Mouse (Mus musculus) left cerebral cortex, postnatal 4 days (tissue): ENCODE data around the gene Sh3gl2. TPM values are rescaled to one million over a fixed set of nuclear protein-coding genes. Genes with fewer than 3 reads are reported as not detected.

ENCODE experiments used
- DNase-seq: peaks from one replicate; pipeline ENCODE4 v3.0.0-alpha.2; 2022
- intact Hi-C: fragments of 180-260 bp; cut with DNase I; formaldehyde crosslinking; loops from one replicate; pipeline ENCODE4 v1.15.1; 2025
- total RNA-seq, 2 experiments: library from RNA; stranded (reverse); gene quantifications; 2 replicates each; pipeline ENCODE4 v1.2.3; 2021

Gene Sh3gl2
- total RNA-seq = 100 to 1,000 TPM; 148 to 155 TPM

DNA sequence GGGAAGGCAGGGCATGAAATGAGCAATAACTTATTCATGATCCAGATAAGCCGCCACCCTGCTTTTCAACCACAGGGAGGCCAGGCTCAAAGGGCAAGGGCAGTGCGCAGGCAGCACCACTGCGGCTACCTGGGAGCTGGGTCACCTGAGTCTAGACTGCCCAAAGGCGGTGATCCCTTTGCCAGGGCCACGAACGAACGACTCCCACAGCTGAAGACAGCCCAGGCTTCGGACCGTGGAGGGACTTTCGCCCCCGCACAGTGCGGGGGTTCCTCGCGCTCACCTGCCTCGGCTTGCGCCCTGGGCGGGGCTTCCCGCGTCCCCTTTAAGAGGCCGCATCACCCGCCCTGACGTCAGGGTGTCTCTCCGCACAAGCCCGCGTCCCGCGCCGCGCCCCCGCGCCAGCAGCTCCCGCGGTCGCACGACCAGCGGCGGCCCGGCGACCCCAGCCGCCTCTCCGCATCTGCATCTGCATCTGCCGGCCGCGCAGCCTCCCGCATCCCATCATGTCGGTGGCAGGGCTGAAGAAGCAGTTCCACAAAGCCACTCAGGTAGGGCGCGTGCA is at the start of gene Sh3gl2:
Gene Sh3gl2, plus strand, starts transcription at position 56 of the 565 bp plus-strand sequence.
- DNase-seq = peak; percentile 75
- intact Hi-C loops = no loop called here

DNA sequence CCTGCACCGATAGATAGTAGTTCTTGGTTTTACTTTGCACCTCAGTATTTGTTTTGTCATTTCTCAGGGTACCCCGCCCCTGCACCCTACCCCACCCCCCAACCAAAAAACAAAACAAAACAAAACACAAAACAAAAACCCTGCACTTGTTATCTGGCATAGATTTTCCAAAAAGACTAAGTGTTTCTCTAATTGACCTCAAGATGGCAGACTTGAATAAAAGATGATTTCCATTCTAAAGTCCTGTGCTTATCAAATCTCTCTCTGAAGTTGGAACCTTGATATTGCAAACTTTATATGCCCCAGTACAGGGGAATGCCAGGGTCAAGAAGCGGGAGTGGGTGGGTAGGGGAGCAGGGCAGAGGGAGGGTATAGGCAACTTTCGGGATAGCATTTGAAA is 43.8 kb upstream of the Sh3gl2 start:
- DNase-seq = no peak
- intact Hi-C loops = loop anchor here (5.0 kb wide), 3 partner anchors 231 to 656 kb away; no protein-coding TSS in a partner anchor

DNA sequence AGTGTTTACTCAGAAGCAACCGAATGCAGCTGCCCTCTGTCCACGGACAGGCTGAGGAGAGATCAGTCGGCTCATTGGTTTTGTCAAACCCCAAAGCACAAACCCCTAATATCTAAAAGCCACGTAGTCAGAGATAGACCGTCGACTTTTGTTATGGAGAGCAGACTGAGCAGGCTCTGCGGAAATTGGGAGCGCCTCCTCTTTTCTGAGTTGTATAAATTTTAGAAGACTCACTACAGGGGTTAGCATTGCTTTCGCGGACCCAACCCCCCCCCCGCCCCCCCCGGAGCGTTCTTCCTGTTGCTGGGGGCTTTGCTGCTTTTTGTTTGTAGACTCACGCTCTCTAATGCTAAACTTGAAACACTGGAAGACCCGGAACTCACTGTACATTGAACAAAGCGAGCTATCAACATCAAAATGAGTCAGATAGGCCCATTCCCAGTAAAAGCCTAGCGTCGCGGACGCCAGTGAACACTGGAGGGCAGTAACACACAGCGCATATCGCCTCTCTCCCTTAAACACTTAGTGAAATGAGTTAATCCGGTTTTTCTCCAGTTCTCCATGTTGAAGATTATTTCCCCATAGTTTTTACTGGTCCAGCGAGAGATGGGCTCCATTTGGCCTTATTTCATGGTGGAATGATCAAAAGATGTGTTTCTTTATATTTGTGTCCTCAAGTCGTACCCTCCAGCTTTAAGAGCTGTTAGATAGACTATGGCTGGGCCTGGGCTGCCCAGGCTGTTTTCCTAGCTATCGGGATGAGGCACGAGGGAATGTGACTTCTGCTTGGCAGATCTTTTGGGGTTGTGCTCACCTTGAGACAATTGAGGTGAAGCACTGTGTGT is 42.2 kb upstream of the Sh3gl2 start:
- peak; percentile 76 for DNase-seq
- intact Hi-C loops = loop anchor here (2.0 to 5.0 kb wide), 4 partner anchors 230 to 1392 kb away; no protein-coding TSS in a partner anchor

- intact Hi-C loops = loop anchor here (2.0 to 5.0 kb wide), 4 partner anchors 229 to 1392 kb away; no protein-coding TSS in a partner anchor
- DNase-seq = peak; percentile 88
Observed at GRCm38 (mm10) chr4:85163313-85163615, 41.7 kb upstream of the Sh3gl2 start.

- intact Hi-C loops = no loop called here
- DNase-seq = peak; percentile 73
Observed at GRCm38 (mm10) chr4:85168001-85168400, 36.9 kb upstream of the Sh3gl2 start.

- no peak for DNase-seq
Observed at GRCm38 (mm10) chr4:85175466-85175865, 29.5 kb upstream of the Sh3gl2 start.

DNA sequence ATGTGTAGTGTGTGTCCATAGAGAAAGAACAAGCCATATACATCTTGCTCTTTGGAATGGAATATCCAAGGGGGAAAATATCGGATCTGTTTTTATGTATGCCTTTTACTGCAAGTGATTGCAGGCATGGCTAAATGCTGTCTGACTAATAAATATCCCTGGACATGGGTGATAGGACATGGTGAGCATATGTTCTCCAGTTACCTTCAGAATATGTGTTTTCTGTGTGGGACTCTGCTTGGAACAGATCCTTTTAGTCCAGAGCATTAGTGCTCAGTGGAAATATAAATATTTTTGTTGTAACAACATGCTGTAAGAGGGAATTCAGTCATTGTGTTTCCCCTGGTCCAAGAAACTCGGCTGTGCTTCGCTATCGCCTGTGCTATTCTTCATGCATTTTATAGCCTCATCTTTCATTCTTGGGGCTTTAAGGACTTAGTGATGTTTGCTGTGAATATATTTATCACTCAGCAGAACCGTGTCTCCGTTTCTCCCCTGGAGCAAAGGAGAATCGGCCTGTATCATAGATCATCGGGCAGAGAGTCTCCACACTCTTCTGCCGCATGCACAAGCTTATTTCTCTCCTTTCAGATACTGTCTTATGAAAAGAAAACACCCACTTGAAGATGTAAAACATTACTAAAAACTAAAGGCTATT is 26.4 kb upstream of the Sh3gl2 start:
- DNase-seq = no peak

More at GRCm38 (mm10) chr4:85175466-85175865, 29.5 kb upstream of the Sh3gl2 start:
- intact Hi-C loops = no loop called here

GRCm38 (mm10) chr4:85186011-85186410 is 18.9 kb upstream of the Sh3gl2 start:
- intact Hi-C loops = no loop called here

More for the DNA sequence above, 26.4 kb upstream of the Sh3gl2 start:
- intact Hi-C loops = no loop called here

GRCm38 (mm10) chr4:85196201-85196600 is 8.7 kb upstream of the Sh3gl2 start:
- intact Hi-C loops = no loop called here
- peak; percentile 67 for DNase-seq

More at GRCm38 (mm10) chr4:85186011-85186410, 18.9 kb upstream of the Sh3gl2 start:
- no peak for DNase-seq

DNA sequence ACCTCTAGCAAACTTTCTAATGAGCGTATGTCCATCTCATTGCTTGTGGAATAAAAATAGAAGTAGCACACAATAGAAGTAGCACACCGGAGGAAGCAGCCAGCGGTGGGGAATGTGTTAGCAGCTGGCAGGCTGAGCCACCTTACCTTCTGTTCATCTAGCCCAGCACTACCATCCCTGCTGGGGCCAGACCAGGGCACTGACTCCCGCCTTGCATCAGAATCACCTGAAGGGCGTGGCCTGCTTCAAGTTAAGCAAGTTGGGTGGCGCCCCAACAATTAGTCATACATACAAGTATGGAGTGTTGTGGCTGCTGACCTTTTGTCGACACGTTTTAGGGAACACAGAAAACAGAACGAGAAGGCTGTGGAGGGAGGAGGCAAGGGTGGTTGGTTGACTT is 6.5 kb upstream of the Sh3gl2 start:
- intact Hi-C loops = no loop called here

GRCm38 (mm10) chr4:85202582-85202981 is 2.3 kb upstream of the Sh3gl2 start:
- intact Hi-C loops = no loop called here
- DNase-seq = peak; percentile 27

More for the DNA sequence above, 6.5 kb upstream of the Sh3gl2 start:
- DNase-seq = no peak

DNA sequence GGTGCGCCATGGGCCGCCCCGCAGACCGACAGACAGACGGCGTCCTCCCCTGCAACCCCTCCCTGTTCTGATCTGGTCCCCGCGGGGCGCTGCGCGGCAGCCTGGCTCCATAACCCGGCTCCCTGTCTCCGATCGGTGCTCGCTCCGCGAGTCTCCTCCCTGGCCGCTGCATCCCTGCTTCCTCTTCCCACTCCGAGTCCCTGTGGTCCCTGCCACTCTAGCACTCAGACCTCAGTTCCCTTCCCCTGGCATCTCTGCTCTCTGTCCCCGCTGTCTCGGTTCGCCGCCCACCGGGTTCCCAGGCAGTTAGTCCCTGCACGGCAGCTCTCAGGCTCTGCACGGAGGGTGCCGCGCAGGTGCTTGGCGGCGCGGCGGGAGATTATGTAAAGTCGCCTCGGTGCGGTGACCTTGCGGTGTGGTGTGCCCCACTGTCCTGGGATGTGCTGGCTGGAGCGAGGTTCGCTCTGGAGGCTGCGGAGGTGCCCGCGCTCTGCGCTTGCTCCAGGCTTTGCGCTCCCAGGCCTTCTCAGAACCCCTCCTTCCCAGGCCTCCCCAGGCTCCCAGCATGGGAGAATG is 798 bp downstream of the Sh3gl2 start:
- intact Hi-C loops = no loop called here

GRCm38 (mm10) chr4:85206675-85207400 is 1.9 kb downstream of the Sh3gl2 start:
- intact Hi-C loops = no loop called here
- DNase-seq = no peak

More for the DNA sequence above, 798 bp downstream of the Sh3gl2 start:
- DNase-seq = peak; percentile 65

- intact Hi-C loops = no loop called here
- no peak for DNase-seq
Observed at GRCm38 (mm10) chr4:85207515-85207914, 2.6 kb downstream of the Sh3gl2 start.

GRCm38 (mm10) chr4:85208531-85208930 is 3.6 kb downstream of the Sh3gl2 start:
- intact Hi-C loops = no loop called here

GRCm38 (mm10) chr4:85210953-85211352 is 6.0 kb downstream of the Sh3gl2 start:
- intact Hi-C loops = no loop called here
- no peak for DNase-seq

More at GRCm38 (mm10) chr4:85208531-85208930, 3.6 kb downstream of the Sh3gl2 start:
- DNase-seq = no peak

DNA sequence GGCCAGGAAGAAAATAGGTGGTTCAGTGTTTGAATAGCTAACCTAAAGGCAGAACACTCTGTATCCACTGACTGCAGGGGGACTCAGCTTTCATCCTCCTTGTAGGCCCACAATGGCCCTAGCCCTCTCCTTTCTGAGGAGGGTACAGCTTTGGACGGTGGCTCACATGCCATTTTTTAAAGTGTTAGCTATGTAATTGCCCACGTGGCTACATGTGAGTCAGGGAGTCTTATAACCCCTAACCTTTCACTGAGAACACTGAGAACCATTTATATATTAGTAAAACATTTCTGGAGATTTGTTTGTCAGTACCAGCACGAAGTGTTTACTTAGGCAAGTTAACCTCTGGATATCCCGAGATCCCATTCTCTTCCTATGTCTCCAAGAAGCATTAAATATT is 12.1 kb downstream of the Sh3gl2 start:
- intact Hi-C loops = no loop called here
- DNase-seq = no peak

GRCm38 (mm10) chr4:85222716-85223115 is 17.8 kb downstream of the Sh3gl2 start:
- intact Hi-C loops = no loop called here
- DNase-seq = no peak

GRCm38 (mm10) chr4:85226731-85227130 is 21.8 kb downstream of the Sh3gl2 start:
- intact Hi-C loops = no loop called here
- DNase-seq = no peak
